Mouse (Mus musculus) heart, embryonic 16.5 days (tissue): ENCODE measurements around the gene Calm2. TPM values are rescaled to one million over a fixed set of nuclear protein-coding genes. Genes with fewer than 3 reads are reported as not detected.
A peak's percentile ranks its signal among the peaks of the same experiment; 100 is the strongest.

Experiments used
- ATAC-seq: fragments of 200-750 bp; cut with Nextera tagmentation; replicated peaks from 2 replicates; pipeline ENCODE4 v1.8.0; 2017; ENCODE audit warnings: moderate number of reproducible peaks; ENCODE audit not compliant: insufficient read depth, low FRiP score; ENCODE audit errors: extremely low read depth
- H3K27ac ChIP-seq: fragments of 300-500 bp; sonication (generic); 2 replicates; pipeline ENCODE4 v1.5.1; 2014; ENCODE audit warnings: mild to moderate bottlenecking, low read length, control low read depth, moderate library complexity
- H3K27me3 ChIP-seq: fragments of 300-500 bp; sonication (generic); 2 replicates; pipeline ENCODE4 v1.6.1; 2014; ENCODE audit warnings: low read length, mixed read lengths; ENCODE audit not compliant: control insufficient read depth, insufficient read depth
- H3K36me3 ChIP-seq: fragments of 300-500 bp; sonication (generic); 2 replicates; pipeline ENCODE4 v1.6.1; 2014; ENCODE audit not compliant: control insufficient read depth, insufficient read depth
- H3K4me1 ChIP-seq: fragments of 300-500 bp; sonication (generic); 2 replicates; pipeline ENCODE4 v1.6.1; 2014; ENCODE audit warnings: low read length, mixed read lengths; ENCODE audit not compliant: control insufficient read depth, insufficient read depth
- H3K4me2 ChIP-seq: fragments of 300-500 bp; sonication (generic); 2 replicates; pipeline ENCODE4 v1.6.1; 2014; ENCODE audit warnings: low read depth, mild to moderate bottlenecking, control low read depth, low read length
- H3K4me3 ChIP-seq: fragments of 300-500 bp; sonication (generic); 2 replicates; pipeline ENCODE4 v1.5.1; 2014; ENCODE audit warnings: mild to moderate bottlenecking, control low read depth, low read length
- H3K9ac ChIP-seq: fragments of 300-500 bp; sonication (generic); 2 replicates; pipeline ENCODE4 v1.6.1; 2014; ENCODE audit warnings: low read length, control low read depth
- H3K9me3 ChIP-seq: fragments of 300-500 bp; sonication (generic); replicated peaks from 2 replicates; pipeline ENCODE4 v1.6.1; 2016; ENCODE audit warnings: low read length; ENCODE audit not compliant: control insufficient read depth
- WGBS: fragments of 180-500 bp; shearing (Covaris S2); extraction: QIAGEN DNeasy Blood & Tissue Kit; methylation state at CpG from one replicate; pipeline ENCODE4 v1.1.7; 2014; 5-methylcytosine and 5-hydroxymethylcytosine counted together
- polyA plus RNA-seq: library from polyadenylated mRNA; unstranded; fragments of >200 nt; fragmentation: Nextera tagmentation; extraction: Ambion mirVana; gene quantifications from 2 replicates; pipeline ENCODE4 v1.2.1, GENCODE M21; 2015

The Calm2 gene
- polyA plus RNA-seq, 1 experiment from 2014 or later, result 580 TPM

DNA sequence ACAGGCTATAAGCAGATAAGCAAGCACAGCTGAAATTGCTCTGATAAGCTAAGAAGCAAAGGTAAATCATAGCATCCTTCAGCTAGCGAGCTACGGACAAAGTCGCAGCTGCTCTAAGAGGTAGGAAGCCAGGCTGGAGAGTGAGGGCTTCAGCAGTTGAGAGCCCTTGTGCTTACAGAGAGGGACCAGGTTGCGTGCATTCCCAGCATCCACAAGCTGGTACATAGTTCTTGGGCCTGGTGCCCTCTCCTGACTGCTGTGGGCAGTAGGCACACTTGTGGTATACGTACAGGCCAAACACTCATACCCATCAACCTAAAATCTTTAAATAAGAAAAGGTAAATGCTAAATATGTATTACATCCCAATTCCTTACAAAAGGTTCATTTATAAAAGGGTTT lies 14.0 kb downstream of the Calm2 start:
- H3K4me3 ChIP-seq, result no peak overlapping the region
- no peak overlapping the region for H3K4me2 ChIP-seq
- WGBS, result 91% methylated on average over 5 of the region's 5 CpGs

DNA sequence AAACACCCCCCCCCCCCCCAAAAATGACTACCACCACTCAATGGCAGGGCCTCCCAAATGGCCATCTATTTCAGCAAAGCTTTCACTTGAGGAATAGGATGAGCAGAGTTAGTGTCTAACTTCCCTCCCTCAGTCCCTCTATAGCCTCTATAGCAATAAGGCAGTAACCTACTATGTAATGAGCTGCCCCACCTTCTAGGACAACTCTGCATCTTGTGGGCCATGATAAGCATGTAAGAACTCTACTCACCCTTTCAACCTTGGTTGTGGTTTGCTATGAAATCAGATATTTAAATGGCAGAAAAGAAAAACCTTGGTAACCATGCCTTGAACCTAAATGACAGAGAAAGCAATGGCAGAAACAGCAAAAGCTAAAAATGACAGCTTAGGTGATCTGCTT lies 14.4 kb downstream of the Calm2 start:
- H3K36me3 ChIP-seq, result peaks cover 51% of the 10 kb centered on the region
- H3K9me3 ChIP-seq, result no peaks in the 10 kb centered on the region
- no peak overlapping the region for H3K4me2 ChIP-seq
- H3K27ac ChIP-seq, result no peak overlapping the region
- no peaks in the 10 kb centered on the region for H3K27me3 ChIP-seq
- H3K4me3 ChIP-seq, result no peak overlapping the region
- H3K9ac ChIP-seq, result no peak overlapping the region
- ATAC-seq, result no peak
- no peaks in the 10 kb centered on the region for H3K4me1 ChIP-seq

More for the DNA sequence above, 14.0 kb downstream of the Calm2 start:
- ATAC-seq, result no peak
- no peaks in the 10 kb centered on the region for H3K27me3 ChIP-seq
- no peak overlapping the region for H3K27ac ChIP-seq
- peaks cover 51% of the 10 kb centered on the region for H3K36me3 ChIP-seq
- H3K9ac ChIP-seq, result no peak overlapping the region
- no peaks in the 10 kb centered on the region for H3K9me3 ChIP-seq
- no peaks in the 10 kb centered on the region for H3K4me1 ChIP-seq

DNA sequence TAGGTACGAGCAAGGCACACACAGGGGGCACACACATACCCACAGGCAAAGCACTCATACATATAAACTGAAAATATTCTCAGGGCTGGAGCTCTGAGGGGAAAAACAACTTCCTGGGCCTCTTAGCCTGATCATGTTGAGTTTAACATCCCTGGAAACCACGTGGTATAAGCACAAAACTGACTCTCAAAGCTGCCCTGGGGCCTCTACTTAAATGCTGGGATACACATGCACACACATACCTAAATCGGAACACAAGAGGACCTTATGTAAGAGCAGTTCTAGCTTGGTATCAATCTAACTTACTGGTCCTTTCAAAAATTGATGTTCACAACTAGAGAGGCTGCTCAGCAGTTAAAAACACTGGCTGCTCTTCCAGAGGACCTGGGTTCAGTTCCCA lies 17.3 kb downstream of the Calm2 start:
- H3K4me3 ChIP-seq, result no peak overlapping the region
- H3K27me3 ChIP-seq, result no peaks in the 10 kb centered on the region
- H3K9me3 ChIP-seq, result no peaks in the 10 kb centered on the region
- H3K9ac ChIP-seq, result no peak overlapping the region
- 79% methylated on average over 3 of the region's 3 CpGs for WGBS
- no peak for ATAC-seq
- H3K36me3 ChIP-seq, result peaks cover 38% of the 10 kb centered on the region
- H3K4me2 ChIP-seq, result no peak overlapping the region
- no peaks in the 10 kb centered on the region for H3K4me1 ChIP-seq
- H3K27ac ChIP-seq, result no peak overlapping the region

DNA sequence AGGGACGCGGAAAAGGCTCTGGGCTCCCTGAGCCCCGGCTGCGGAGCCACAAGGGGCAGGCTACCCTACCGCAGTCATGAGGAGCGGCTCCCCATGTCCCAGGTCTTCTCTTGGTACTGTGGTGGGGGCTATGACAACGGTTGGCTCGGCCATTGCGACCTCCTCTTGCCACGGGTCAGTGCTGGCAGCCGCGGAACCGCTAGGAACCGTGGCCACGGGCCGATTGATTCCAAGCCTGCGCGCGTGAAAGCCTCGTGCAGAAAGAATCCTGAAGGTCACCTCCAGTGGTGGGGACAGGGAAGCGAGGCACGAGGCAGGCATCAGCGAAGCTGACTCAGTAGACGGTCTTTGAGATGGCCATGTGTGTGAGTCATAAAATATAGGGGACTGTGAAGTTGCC lies 19.2 kb downstream of the Calm2 start, which contains the start of gene Stpg4:
TSS of gene Stpg4 (minus strand) at position 231 of the 400 bp plus-strand sequence.
- peak within 1 kb of the TSS; percentile 27; the same call in 1 of the 2 replicates for H3K4me2 ChIP-seq
- H3K36me3 ChIP-seq, result peaks cover 26% of the 10 kb centered on the region
- no peak within 1 kb of the TSS; the same call in 1 of the 2 replicates for H3K4me3 ChIP-seq
- no peak for ATAC-seq
- H3K9ac ChIP-seq, result peak within 1 kb of the TSS; percentile 19; the same call in 1 of the 2 replicates
- no peaks in the 10 kb centered on the region for H3K27me3 ChIP-seq
- WGBS, result 48% methylated on average over 24 of the region's 24 CpGs
- no peaks in the 10 kb centered on the region for H3K4me1 ChIP-seq
- H3K27ac ChIP-seq, result no peak within 1 kb of the TSS
- H3K9me3 ChIP-seq, result no peaks in the 10 kb centered on the region

DNA sequence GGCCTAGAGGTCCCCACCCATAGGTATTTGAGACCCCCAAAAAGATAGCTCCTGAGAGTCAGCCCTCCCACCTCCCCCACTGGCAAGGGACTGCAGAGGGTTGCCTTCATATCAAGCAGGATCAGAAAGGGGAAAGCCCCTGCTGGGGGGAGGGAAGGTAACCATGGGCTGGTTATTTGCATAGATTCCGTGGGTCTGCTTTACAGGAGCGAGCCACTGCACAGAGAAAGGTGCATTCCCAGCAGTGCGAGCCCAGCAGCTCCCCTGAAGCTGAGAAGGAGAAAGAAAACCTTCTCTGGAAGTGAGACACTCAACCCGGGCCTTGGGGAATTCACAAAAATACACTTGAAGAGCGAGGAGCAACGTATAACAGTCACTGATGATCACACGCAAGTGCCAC lies 28.7 kb downstream of the Calm2 start:
- no peak for ATAC-seq
- H3K36me3 ChIP-seq, result no peaks in the 10 kb centered on the region
- no peaks in the 10 kb centered on the region for H3K27me3 ChIP-seq
- 69% methylated on average over 7 of the region's 7 CpGs for WGBS
- peaks cover 2% of the 10 kb centered on the region for H3K4me1 ChIP-seq
- H3K4me2 ChIP-seq, result no peak overlapping the region
- no peaks in the 10 kb centered on the region for H3K9me3 ChIP-seq
- H3K27ac ChIP-seq, result no peak overlapping the region
- no peak overlapping the region for H3K4me3 ChIP-seq
- H3K9ac ChIP-seq, result no peak overlapping the region

DNA sequence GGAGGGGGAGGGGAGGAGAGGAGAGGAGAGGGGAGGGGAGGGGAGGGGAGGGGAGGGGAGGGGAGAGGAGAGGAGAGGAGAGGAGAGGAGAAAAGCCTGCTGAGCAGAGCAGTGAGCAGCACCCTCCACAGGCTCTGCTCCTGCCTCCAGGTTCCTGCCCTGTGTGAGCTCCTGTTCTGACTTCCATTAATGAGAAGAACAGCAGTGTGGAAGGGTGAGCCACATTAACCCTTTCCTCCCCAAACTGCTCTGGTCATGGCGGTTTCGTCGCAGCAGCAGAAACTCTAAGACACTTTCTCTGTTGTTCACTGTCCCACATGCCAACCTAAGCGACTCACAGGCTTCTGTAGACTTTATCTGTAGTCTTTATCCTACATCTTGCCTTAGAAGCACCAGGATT lies 40.1 kb downstream of the Calm2 start:
- Histone ChIP-seq H3K9me3 (no peaks in the 10 kb centered on the region), H3K36me3 (no peaks in the 10 kb centered on the region), H3K9ac (no peak overlapping the region), H3K4me3 (no peak overlapping the region), H3K4me1 (no peaks in the 10 kb centered on the region), H3K4me2 (no peak overlapping the region), H3K27me3 (no peaks in the 10 kb centered on the region), H3K27ac (no peak overlapping the region)
- ATAC-seq, result no peak
- 81% methylated on average over 4 of the region's 4 CpGs for WGBS

DNA sequence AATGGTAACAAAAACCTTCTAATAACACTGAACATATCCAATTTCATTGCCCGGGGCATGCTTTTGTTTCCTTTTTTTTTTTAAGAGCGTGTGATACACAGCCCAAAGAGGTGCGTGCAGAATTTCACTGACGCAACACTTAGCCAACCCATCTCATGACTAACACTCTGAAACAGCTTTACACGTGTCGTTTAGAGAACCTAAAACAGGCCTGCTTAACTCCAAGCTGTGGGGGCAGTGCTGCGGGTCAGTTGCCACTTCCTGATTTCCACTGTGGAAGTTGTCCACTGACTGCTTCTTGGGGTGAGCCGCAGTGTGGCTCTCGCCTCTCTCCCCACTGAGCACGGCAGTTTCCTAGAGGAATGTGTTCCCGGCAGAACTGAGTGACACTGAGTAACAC lies 41.2 kb downstream of the Calm2 start:
- Histone ChIP-seq H3K9me3 (no peaks in the 10 kb centered on the region), H3K36me3 (no peaks in the 10 kb centered on the region), H3K4me2 (no peak overlapping the region), H3K9ac (no peak overlapping the region), H3K27me3 (no peaks in the 10 kb centered on the region), H3K4me3 (no peak overlapping the region), H3K4me1 (no peaks in the 10 kb centered on the region), H3K27ac (no peak overlapping the region)
- 65% methylated on average over 11 of the region's 11 CpGs for WGBS
- ATAC-seq, result no peak

DNA sequence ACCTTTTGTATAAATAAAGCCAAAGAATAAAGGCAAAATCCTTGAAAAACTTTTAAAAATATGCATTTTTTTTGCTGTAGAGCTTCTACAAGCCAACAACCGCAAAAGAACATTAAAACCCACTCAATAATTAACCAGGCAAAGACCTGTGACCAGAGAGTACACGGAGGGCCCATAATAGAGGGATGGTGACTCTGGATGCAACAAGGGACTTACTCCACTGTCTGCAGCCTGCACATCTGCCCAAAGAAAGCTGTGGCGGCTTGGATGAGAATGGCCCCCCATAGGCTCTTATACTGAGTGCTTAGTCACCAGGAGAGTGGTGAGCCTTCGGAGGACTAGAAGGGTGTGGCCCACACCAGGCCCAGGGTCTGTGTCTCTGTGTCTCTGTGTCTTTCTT lies 43.3 kb downstream of the Calm2 start:
- Histone ChIP-seq H3K36me3 (no peaks in the 10 kb centered on the region), H3K27ac (no peak overlapping the region)
- WGBS, result 84% methylated on average over 4 of the region's 4 CpGs

DNA sequence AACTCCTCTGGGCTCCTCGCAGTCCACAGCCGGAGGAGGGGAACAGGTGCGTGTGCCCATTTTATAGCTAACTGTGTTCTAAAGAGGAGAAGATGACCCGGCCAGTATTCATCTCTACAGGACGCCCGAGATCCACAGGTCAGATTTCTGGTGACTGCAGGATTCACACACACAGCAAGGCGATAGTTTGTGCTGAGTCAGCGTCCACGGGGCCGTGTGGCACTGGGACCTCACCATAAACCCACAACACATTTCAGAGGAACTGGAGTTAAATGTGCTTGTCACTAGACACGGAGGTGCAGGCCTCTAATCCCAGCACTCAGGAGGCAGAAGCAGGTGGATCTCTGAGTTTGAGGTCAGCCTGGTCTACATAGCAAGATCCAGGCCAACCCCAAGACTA lies 44.3 kb downstream of the Calm2 start:
- WGBS, result 82% methylated on average over 11 of the region's 11 CpGs
- Histone ChIP-seq H3K4me3 (no peak overlapping the region), H3K9ac (no peak overlapping the region), H3K4me2 (no peak overlapping the region), H3K27ac (no peak overlapping the region), H3K9me3 (no peaks in the 10 kb centered on the region), H3K4me1 (no peaks in the 10 kb centered on the region), H3K36me3 (no peaks in the 10 kb centered on the region), H3K27me3 (no peaks in the 10 kb centered on the region)
- no peak for ATAC-seq

More for the DNA sequence above, 43.3 kb downstream of the Calm2 start:
- Histone ChIP-seq H3K9ac (no peak overlapping the region), H3K4me3 (no peak overlapping the region), H3K27me3 (no peaks in the 10 kb centered on the region), H3K4me1 (no peaks in the 10 kb centered on the region), H3K9me3 (no peaks in the 10 kb centered on the region), H3K4me2 (no peak overlapping the region)
- no peak for ATAC-seq

DNA sequence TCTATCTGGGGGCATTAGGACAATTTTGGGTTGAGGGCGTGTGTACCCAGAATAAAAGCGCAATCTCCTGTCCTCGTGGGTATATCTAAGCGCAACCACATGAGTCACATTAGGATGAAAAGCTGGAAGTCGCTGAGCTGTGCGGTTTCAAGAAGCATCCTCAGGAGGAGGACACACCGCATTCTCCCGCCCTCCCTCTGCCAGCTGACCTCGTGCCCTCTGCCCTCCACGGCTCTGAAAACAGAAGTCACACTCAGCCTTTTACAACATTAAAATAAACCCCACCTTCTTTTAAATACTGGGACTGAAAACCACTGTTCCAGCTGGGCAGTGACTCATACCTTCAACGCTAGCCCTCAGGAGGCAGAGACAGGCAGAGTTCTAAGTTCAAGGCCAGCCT lies 49.6 kb downstream of the Calm2 start:
- Histone ChIP-seq H3K36me3 (no peaks in the 10 kb centered on the region), H3K4me2 (no peak overlapping the region), H3K9ac (no peak overlapping the region), H3K27ac (no peak overlapping the region), H3K27me3 (no peaks in the 10 kb centered on the region), H3K4me3 (no peak overlapping the region), H3K4me1 (peaks cover 2% of the 10 kb centered on the region; the same call in 1 of the 2 replicates), H3K9me3 (no peaks in the 10 kb centered on the region)
- WGBS, result 79% methylated on average over 11 of the region's 11 CpGs
- ATAC-seq, result no peak
